Mouse (Mus musculus) olfactory bulb, adult 2 months (tissue): ENCODE measurements around the gene Tshz2. TPM values are rescaled to one million over a fixed set of nuclear protein-coding genes. Genes with fewer than 3 reads are reported as not detected.
"Not testable (repeated sequence)": the region's sequence is repeated elsewhere in the genome, so short reads cannot be mapped to it uniquely, and the experiment has no call there.

Experiments
- H3K27ac ChIP-seq: fragments of 200-500 bp; 2 replicates; pipeline ENCODE4 v1.5.1; 2012; ENCODE audit warnings: low read depth, low read length; ENCODE audit not compliant: insufficient read depth
- H3K4me1 ChIP-seq: fragments of 200-500 bp; 2 replicates; pipeline ENCODE4 v1.6.1; 2012; ENCODE audit warnings: low read length; ENCODE audit not compliant: control insufficient read depth, insufficient read depth
- H3K4me3 ChIP-seq: fragments of 200-500 bp; 2 replicates; pipeline ENCODE4 v1.5.1; 2012; ENCODE audit warnings: mild to moderate bottlenecking, low read depth, low read length, moderate library complexity; ENCODE audit not compliant: insufficient read depth
- CTCF ChIP-seq: fragments of 200-500 bp; IDR thresholded peaks from 2 replicates; pipeline ENCODE4 v1.5.1; 2012; ENCODE audit warnings: low read depth, mild to moderate bottlenecking, low read length, moderate library complexity; ENCODE audit not compliant: insufficient read depth
- POLR2A ChIP-seq: fragments of 200-500 bp; IDR thresholded peaks from 2 replicates; pipeline ENCODE4 v1.6.1; 2012; ENCODE audit warnings: mild to moderate bottlenecking, low read depth, low read length, moderate library complexity; ENCODE audit not compliant: insufficient read depth
- WGBS: fragments of 180-500 bp; shearing (Covaris S2); methylation state at CpG from one replicate; pipeline ENCODE4 v1.1.7; 2018; 5-methylcytosine and 5-hydroxymethylcytosine counted together
- polyA plus RNA-seq: library from polyadenylated mRNA; stranded (reverse); fragments of >200 nt; gene quantifications from 2 replicates; pipeline ENCODE4 v1.2.4, GENCODE M21; 2012; ENCODE audit warnings: low replicate concordance; ENCODE audit not compliant: missing spikeins, insufficient read depth, insufficient read length

Tshz2 gene
- not detected in 2 replicates for polyA plus RNA-seq

DNA sequence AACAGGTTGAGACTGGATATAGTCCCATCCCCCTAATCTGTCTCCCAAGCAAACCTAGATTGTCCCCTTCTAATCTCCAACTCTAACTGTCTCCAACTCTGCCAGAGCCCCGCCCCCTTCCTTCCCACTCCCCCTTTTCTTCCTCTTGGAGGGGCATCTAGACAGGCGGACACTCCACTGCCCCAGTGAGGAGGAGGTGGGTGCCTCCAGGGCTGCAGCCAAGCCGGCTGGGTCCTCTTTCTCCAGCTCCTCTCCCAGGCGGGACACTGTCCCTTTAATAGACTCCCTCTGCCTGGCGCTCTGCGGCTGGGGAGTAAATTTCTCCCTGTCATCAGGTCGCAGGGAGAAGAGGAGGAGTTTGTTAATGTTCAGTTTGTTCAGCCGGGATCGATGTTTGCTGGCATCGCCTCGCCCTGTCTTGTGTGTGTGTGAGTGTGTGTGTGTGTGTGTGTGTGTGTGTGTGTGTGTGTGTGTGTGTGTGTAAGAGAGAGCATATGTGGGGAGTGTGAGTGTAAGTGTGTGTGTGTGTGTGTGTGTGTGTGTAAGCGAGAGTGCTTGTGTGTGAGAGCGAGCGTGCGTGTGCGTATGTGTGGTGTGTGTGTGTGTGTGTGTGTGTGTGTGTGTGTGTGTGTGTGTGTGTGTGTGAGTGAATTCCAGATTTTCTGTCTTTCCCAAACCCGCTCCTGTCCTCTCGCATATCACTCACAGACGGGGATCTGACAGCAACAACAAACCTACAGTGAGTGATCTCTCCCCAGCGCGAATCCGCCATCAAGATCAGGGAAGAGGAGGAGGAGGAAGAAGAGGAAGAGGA, at the start of gene Tshz2:
Tshz2 (plus strand) TSS at position 676 of the 814 bp plus-strand sequence.
- TF ChIP-seq CTCF = no peak
- no peak within 1 kb of the TSS; the same call in 1 of the 2 replicates for H3K27ac ChIP-seq
- H3K4me3 ChIP-seq = peak within 1 kb of the TSS; percentile 46
- H3K4me1 ChIP-seq = peaks cover 7% of the 10 kb centered on the region
- 1% methylated on average over 22 of the region's 22 CpGs for WGBS

DNA sequence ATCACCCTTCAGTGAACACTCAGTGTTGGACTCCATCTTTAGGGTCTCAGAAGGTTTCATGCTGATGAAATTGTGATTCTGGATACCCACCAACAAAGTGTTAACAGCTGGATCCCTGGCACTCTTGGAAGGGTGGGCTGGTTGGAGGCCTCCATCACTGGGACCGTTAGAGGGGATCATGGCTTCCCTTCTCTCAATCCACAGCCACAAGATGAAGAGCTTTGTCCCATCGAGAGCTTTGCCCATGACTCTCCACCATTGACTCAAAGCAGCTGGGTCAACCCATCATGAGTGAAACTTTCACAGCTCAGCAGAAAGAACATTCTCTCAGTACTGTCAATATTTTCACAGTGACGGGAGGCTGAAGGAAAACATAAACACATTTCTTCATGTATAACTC, 49.3 kb upstream of the Tshz2 start:
- Histone ChIP-seq H3K27ac (no peak overlapping the region), H3K4me3 (no peak overlapping the region), H3K4me1 (no peaks in the 10 kb centered on the region; the same call in 1 of the 2 replicates)
- 85% methylated on average over 3 of the region's 3 CpGs for WGBS
- no peak for TF ChIP-seq CTCF
- no peak for TF ChIP-seq POLR2A

DNA sequence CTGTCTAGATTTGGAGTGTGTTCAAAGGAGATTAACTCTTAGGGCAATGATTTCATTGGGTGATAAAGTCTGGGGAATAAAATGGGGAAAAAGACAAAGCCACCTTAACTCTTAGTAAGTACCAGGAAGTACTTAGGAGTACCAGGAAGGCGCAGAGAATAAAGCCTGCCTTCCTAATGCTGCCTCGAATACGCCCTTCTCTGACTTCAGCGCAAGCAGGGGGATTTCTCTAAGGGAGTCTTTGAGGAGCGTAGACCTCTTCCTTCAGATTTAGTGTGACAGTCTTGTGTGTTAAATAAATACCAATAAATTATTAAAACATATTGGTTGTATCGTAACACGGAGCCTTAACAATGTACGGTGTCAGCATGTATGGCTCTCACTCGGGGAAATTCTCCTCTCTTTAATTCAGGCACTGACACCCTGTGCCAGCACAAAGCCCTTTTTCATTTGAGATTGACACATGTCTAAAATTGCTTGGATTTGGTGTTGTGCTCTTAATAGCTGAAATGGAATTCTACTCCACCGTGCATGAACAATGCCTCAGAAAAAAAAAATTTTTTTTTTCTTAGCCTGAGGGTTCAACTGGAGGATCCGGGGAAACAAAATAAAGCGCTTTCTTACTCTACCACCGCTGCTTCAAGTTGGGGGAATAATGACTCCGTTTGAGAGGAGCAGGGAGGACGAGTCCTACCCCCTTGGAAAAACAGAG, 47.9 kb upstream of the Tshz2 start:
- H3K4me1 ChIP-seq = no peaks in the 10 kb centered on the region; the same call in 1 of the 2 replicates
- WGBS = 46% methylated on average over 15 of the region's 15 CpGs
- no peak overlapping the region for H3K4me3 ChIP-seq
- TF ChIP-seq CTCF = no peak
- no peak for TF ChIP-seq POLR2A
- H3K27ac ChIP-seq = no peak overlapping the region

DNA sequence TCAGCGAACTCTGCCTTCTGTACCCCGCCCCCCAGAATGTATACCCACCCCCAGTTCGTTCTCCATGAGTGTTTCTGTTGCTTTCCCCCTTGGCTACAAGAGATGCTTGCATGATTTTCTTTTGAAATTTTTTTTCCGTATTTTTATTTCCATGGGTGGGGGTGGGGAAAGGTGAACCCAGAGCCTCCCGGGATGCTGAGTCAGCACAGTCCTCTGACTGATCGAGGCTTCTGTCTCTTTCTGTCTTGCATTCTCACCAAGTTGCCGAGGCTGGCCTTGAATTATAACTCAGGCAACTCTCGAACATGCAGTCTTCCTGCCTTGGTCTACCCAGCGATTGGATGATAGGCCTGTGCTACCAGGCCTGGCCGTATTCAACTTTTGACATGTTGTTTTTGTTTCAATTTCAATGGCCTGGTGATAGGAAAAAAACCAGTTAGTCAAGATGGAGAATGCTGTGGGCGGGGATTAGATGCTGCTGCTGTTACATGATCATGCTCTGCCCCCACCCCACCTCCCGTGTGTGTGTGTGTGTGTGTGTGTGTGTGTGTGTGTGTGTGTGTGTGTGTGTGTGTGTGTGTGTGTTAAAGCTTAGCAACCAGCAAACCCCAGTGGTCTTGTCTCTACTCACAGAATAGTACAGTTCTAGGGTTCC, 47.1 kb upstream of the Tshz2 start:
- 78% methylated on average over 12 of the region's 12 CpGs for WGBS
- H3K4me1 ChIP-seq = no peaks in the 10 kb centered on the region; the same call in 1 of the 2 replicates
- no peak overlapping the region for H3K4me3 ChIP-seq
- H3K27ac ChIP-seq = no peak overlapping the region
- TF ChIP-seq CTCF (no peak), POLR2A (no peak)

DNA sequence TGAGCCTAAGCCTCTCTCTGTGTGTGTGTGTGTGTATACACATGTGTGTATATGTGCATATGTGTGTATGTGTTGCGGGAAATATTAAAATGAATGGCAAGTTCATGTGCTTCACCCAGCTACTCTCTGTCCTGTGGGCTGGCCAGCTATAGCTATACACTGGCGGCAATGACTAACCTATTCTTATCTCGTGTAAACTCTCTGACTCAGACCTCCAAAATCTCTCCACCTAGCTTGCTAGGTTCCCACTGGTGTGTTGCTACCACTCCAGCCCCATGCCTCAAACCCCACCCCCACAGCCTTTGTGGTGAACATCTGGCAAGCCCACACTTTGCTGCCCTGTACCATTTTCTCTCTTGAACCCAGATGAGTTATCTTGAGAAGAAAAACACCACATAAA, 46.1 kb upstream of the Tshz2 start:
- Histone ChIP-seq H3K4me3 (no peak overlapping the region), H3K4me1 (no peaks in the 10 kb centered on the region; the same call in 1 of the 2 replicates), H3K27ac (no peak overlapping the region)
- TF ChIP-seq POLR2A = no peak
- no peak for TF ChIP-seq CTCF
- 78% methylated on average over 3 of the region's 3 CpGs for whole genome bisulfite sequencing

DNA sequence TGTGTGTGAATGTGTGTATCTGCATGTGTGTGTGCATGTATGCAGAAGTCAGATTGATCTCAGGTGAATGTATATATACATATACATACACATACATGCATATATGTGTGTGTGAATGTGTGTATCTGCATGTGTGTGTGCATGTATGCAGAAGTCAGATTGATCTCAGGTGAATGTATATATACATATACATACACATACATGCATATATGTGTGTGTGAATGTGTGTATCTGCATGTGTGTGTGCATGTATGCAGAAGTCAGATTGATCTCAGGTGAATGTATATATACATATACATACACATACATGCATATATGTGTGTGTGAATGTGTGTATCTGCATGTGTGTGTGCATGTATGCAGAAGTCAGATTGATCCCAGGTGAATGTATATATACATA, 45.2 kb upstream of the Tshz2 start, which contains the start of gene Gm11011:
Gm11011 (minus strand) TSS at position 101 of the 400 bp plus-strand sequence.
- not testable (repeated sequence) for H3K27ac ChIP-seq, H3K4me3 ChIP-seq, H3K4me1 ChIP-seq

DNA sequence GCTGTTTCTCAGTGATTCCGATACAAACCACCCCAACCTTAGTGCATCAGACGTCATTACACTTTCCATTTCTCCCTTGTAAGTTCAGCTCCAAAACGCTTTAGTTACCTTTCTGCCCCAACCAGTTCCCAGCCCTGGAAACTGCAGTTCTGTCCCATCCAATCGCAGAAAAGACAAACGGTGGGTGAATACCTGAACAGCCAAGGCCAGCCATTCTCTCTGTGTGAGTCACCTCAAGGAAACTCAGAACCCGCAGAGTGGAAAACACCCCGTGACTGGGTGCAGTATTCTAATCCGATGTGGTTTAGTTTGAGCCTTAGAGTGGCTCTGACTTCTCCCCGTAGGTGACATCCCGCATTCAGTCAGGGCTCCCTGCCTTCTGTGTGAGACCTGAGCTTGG, 43.1 kb upstream of the Tshz2 start:
- Histone ChIP-seq H3K27ac (no peak overlapping the region), H3K4me3 (no peak overlapping the region), H3K4me1 (no peaks in the 10 kb centered on the region; the same call in 1 of the 2 replicates)
- 93% methylated on average over 10 of the region's 10 CpGs for WGBS
- no peak for TF ChIP-seq CTCF
- TF ChIP-seq POLR2A = no peak

DNA sequence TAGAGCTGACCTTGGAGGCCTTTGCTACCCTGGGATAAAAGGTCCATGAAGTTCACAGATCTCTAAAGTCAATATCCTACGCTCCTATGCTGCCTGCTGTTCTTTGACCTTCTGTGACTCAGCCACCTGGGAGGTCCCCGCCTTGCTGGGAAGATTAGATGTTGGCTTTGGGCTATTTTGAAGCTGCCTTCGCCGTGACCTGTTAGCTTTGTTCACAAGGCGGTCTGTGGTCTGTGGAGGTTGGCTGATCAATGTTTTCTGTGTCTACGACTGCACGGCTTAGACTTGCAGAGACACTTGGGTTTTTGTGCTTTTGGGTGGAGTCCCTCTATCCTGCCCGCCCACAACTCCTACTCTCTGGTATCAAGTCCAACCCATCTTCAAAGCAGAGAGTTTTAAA, 42.4 kb upstream of the Tshz2 start:
- Histone ChIP-seq H3K27ac (no peak overlapping the region), H3K4me3 (no peak overlapping the region), H3K4me1 (no peaks in the 10 kb centered on the region)
- TF ChIP-seq CTCF = no peak
- 83% methylated on average over 8 of the region's 8 CpGs for WGBS

DNA sequence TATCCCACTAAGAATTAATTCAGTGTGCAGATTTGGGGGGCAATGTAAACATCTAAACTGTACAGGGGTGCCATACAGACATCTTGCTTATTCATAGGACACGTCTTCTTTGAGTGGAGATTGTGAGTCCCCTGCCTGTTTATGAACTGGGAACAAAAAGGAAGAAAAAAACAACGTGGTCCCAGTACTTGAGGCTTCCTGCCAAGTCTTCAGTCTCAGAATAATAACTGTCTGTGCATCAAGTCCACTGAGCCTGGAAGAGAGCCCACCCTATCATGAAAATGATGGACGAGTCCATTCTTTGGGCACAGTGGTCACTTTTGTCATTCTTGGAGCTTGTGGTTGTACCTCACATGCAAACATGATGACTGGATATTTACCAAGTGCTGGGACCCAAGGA, 39.1 kb upstream of the Tshz2 start:
- Histone ChIP-seq H3K4me1 (no peaks in the 10 kb centered on the region), H3K4me3 (no peak overlapping the region), H3K27ac (no peak overlapping the region)
- 41% methylated on average over 3 of the region's 3 CpGs for WGBS
- no peak for TF ChIP-seq CTCF
- no peak for TF ChIP-seq POLR2A
